Mouse (Mus musculus) inflammation-experienced regulatory T-cells, adult 16 weeks (primary cell): Measurements from ENCODE around the gene Hist1h2bq. TPM values are rescaled to one million over a fixed set of nuclear protein-coding genes. Genes with fewer than 3 reads are reported as not detected.

Source experiments
- polyA plus RNA-seq: library from polyadenylated mRNA; unstranded; fragments of 100-300 nt; shearing (Covaris generic); gene quantifications from one replicate; pipeline ENCODE4 v1.2.1, GENCODE M21; 2017

Gene Hist1h2bq
- 6.5 TPM for polyA plus RNA-seq

DNA sequence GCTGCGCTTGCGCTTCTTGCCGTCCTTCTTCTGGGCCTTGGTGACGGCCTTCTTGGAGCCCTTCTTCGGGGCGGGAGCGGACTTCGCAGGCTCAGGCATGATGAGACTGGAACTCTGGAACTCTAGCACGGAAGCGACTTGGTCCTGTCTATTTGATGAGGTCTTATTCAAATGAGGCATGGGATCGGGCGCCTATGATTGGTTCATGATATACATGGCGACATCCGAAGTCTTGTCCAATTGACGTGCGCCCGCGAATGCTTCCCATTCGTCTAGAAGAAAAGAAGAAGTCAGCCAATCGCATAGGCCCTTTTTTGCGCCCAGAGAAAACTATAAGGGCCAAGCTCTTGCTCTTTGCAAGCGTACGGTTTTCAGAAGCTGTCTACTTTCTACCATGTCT, at the start of gene Hist1h2bq, which contains the start of gene Hist1h2ao:
TSS of gene Hist1h2bq (minus strand) at position 125 of the 400 bp plus-strand sequence.
TSS of gene Hist1h2ao (plus strand) at position 393 of the 400 bp plus-strand sequence.

DNA sequence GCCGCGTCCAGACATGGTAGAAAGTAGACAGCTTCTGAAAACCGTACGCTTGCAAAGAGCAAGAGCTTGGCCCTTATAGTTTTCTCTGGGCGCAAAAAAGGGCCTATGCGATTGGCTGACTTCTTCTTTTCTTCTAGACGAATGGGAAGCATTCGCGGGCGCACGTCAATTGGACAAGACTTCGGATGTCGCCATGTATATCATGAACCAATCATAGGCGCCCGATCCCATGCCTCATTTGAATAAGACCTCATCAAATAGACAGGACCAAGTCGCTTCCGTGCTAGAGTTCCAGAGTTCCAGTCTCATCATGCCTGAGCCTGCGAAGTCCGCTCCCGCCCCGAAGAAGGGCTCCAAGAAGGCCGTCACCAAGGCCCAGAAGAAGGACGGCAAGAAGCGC, 23.5 kb upstream of the Hist1h2bq start, which contains the start of the genes Hist1h2ap and Hist1h2br:
TSS of gene Hist1h2ap (minus strand) at position 47 of the 400 bp plus-strand sequence.
TSS of gene Hist1h2br (plus strand) at position 283 of the 400 bp plus-strand sequence.

DNA sequence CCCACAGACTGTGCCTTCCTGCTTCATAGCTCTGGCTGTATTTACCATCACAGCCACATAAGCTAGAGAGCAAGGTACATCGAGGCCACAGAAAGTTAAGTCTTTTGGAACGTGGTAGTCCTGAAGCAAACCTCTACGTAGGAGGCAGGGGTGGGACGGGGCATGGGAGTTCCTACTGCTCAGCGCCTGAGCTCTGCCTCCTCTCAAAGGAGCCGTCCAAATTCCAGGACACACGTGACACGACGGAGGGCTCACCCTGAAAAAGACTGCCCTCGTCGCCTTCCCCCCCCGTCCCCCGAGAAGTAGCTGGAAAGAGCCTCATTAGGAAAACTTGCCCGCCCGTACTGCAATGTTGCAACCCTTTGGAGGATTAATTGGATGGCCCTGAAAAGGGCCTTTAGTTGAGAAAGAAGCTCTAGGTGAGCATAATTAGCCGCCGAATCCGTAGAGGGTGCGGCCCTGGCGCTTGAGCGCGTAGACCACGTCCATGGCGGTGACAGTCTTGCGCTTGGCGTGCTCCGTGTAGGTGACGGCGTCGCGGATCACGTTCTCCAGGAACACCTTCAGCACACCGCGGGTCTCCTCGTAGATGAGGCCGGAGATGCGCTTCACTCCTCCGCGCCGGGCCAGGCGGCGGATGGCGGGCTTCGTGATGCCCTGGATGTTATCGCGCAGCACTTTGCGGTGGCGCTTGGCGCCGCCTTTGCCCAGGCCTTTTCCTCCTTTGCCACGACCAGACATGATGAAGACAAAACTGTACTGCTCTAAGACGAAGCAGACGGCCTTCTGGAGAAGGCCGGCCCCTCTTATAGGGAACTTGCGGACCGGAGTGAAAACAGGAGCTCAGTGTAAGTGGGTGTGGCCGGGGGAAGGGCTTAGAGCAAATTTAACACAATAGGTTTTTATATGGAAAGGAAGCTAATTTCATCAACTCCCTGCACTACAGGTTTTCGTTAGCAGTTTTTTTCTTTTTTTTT, 21.7 kb upstream of the Hist1h2bq start, which contains the start of gene Hist1h4n:
TSS of gene Hist1h4n (minus strand) at position 779 of the 977 bp plus-strand sequence.

DNA sequence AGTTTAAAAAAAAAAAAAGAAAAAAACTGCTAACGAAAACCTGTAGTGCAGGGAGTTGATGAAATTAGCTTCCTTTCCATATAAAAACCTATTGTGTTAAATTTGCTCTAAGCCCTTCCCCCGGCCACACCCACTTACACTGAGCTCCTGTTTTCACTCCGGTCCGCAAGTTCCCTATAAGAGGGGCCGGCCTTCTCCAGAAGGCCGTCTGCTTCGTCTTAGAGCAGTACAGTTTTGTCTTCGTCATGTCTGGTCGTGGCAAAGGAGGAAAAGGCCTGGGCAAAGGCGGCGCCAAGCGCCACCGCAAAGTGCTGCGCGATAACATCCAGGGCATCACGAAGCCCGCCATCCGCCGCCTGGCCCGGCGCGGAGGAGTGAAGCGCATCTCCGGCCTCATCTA, 1.5 kb upstream of the Hist1h2bq start, which contains the start of gene Hist1h4m:
TSS of gene Hist1h4m (plus strand) at position 208 of the 400 bp plus-strand sequence.

DNA sequence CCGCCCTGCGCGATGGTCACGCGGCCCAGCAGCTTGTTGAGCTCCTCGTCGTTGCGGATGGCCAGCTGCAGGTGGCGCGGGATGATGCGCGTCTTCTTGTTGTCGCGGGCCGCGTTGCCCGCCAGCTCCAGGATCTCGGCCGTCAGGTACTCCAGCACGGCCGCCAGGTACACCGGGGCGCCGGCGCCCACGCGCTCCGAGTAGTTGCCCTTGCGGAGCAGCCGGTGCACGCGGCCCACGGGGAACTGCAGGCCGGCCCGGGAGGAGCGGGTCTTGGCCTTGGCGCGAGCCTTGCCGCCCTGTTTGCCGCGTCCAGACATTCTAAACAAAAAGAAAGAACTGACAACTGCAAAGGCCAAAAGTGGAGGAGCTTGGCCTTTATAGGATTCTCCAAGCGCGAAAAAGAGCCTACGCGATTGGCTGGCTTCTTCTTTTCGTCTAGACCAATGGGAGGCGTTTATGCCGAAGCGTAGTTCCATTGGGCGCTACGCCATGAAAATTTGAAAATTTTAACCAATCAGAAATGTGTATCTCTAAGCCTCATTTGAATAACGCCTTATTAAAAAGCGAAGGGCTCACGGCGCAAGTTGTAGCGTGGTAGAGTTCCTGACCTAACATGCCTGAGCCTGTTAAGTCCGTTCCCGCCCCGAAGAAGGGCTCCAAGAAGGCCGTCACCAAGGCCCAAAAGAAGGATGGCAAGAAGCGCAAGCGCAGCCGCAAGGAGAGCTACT, 22.9 kb downstream of the Hist1h2bq start, which contains the start of the genes Hist1h2an and Hist1h2bp:
TSS of gene Hist1h2an (minus strand) at position 320 of the 731 bp plus-strand sequence.
TSS of gene Hist1h2bp (plus strand) at position 563 of the 731 bp plus-strand sequence.

DNA sequence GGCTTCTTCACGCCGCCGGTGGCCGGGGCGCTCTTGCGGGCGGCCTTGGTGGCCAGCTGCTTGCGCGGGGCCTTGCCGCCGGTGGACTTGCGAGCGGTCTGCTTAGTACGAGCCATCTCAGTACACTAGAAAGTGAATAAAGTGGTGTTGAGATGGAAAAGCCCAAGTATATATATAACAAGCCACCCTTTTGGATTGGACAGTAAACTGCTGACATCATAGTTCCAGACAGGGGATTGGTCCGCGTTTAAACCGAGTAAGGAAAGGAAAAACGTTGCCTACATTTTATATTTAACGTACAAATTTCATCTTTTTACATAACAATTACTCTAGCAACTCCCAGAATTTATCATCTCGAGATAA, 26.8 kb downstream of the Hist1h2bq start, which contains the start of gene Hist1h3i:
TSS of gene Hist1h3i (minus strand) at position 116 of the 363 bp plus-strand sequence.

DNA sequence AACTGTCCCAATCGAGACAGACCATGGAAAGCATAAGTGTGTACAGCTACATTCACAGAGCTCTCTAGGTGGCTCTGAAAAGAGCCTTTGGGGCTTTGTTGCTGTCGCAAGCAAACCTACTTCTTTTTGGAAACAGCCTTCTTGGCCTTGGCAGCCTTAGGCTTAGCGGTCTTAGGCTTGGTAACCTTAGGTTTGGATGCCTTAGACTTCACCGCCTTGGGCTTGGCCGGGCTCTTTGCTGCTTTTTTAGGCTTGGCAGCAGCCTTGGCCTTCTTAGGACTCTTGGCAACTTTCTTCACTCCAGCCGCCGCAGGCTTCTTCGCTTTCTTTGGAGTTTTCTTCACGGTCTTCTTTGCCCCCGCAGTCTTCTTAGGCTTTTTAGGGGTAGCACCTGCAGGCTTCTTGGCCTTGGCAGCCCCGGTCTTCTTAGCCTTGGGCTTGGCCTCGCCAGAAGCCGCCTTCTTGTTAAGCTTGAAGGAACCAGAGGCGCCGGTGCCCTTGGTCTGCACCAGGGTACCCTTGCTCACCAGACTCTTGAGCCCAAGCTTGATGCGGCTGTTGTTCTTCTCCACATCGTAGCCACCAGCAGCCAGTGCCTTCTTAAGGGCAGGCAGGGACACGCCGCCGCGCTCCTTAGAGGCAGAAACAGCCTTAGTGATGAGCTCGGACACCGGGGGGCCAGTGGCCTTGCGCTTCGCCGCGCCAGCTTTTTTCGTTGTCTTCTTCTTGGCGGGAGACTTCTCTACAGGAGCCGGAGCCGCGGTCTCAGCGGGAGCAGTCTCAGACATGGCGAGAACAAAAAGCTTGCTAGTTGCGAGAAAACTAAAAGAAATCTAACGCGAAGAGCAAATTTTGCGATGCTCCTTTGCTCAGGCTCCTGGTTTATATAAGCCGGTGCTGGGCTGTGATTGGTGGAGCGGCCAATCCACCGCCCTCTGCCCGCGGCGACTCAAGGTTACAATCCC, 29.9 kb downstream of the Hist1h2bq start, which contains the start of gene Hist1h1b:
TSS of gene Hist1h1b (minus strand) at position 859 of the 965 bp plus-strand sequence.

Other genes with a start within 250 kb of the Hist1h2bq start
- not detected for gene Olfr1364, start 228.4 kb downstream of the Hist1h2bq start, polyA plus RNA-seq
- gene Olfr1362, start 196.2 kb downstream of the Hist1h2bq start, polyA plus RNA-seq, result not detected
- not detected for gene Olfr11, start 167.7 kb downstream of the Hist1h2bq start, polyA plus RNA-seq
- gene Olfr1361, start 146.8 kb downstream of the Hist1h2bq start, polyA plus RNA-seq, result not detected
- not detected for gene Olfr1360, start 132.8 kb downstream of the Hist1h2bq start, polyA plus RNA-seq
- gene Olfr1359, start 112.1 kb downstream of the Hist1h2bq start, polyA plus RNA-seq, result not detected
- gene Hist1h2bl, start 94.1 kb downstream of the Hist1h2bq start, polyA plus RNA-seq, result not detected
- gene Hist1h2ai, start 93.8 kb downstream of the Hist1h2bq start, polyA plus RNA-seq, result not detected
- gene Hist1h3h, start 92.5 kb downstream of the Hist1h2bq start, polyA plus RNA-seq, result not detected
- 0.82 TPM for gene Hist1h2bm, start 88.2 kb downstream of the Hist1h2bq start, polyA plus RNA-seq
- gene Hist1h4j, start 75.1 kb downstream of the Hist1h2bq start, polyA plus RNA-seq, result not detected
- 22.8 TPM for gene Hist1h4k, start 59.7 kb downstream of the Hist1h2bq start, polyA plus RNA-seq
- 3.0 TPM for gene Hist1h2ak, start 56.4 kb downstream of the Hist1h2bq start, polyA plus RNA-seq
- 2.1 TPM for gene Hist1h2bn, start 56.1 kb downstream of the Hist1h2bq start, polyA plus RNA-seq
- gene Hist1h1b, start 29.6 kb downstream of the Hist1h2bq start, polyA plus RNA-seq, result 4.3 TPM
- gene Hist1h3i, start 26.8 kb downstream of the Hist1h2bq start, polyA plus RNA-seq, result 1.6 TPM
- gene Hist1h2an, start 23.0 kb downstream of the Hist1h2bq start, polyA plus RNA-seq, result not detected
- gene Hist1h2bp, start 22.7 kb downstream of the Hist1h2bq start, polyA plus RNA-seq, result not detected
- not detected for gene Hist1h2ao, start 268 bp upstream of the Hist1h2bq start, polyA plus RNA-seq
- 42.3 TPM for gene Hist1h4m, start 1.5 kb upstream of the Hist1h2bq start, polyA plus RNA-seq
- gene Hist1h4n, start 22.0 kb upstream of the Hist1h2bq start, polyA plus RNA-seq, result 3.8 TPM
- 104 TPM for gene Hist1h2ap, start 23.3 kb upstream of the Hist1h2bq start, polyA plus RNA-seq
- gene Hist1h2br, start 23.5 kb upstream of the Hist1h2bq start, polyA plus RNA-seq, result 6.7 TPM
- gene Zfp184, start 134.9 kb upstream of the Hist1h2bq start, polyA plus RNA-seq, result 0.24 TPM
- gene Pom121l2, start 171.0 kb upstream of the Hist1h2bq start, polyA plus RNA-seq, result not detected
- gene Prss16, start 199.5 kb upstream of the Hist1h2bq start, polyA plus RNA-seq, result 0.20 TPM
- not detected for gene Hist1h2ah, start 225.4 kb upstream of the Hist1h2bq start, polyA plus RNA-seq
- gene Hist1h2bk, start 225.7 kb upstream of the Hist1h2bq start, polyA plus RNA-seq, result not detected
- 12.9 TPM for gene Hist1h4i, start 231.2 kb upstream of the Hist1h2bq start, polyA plus RNA-seq
- 2.4 TPM for gene Hist1h2ag, start 232.7 kb upstream of the Hist1h2bq start, polyA plus RNA-seq
- 3.9 TPM for gene Hist1h2bj, start 233.0 kb upstream of the Hist1h2bq start, polyA plus RNA-seq